Mouse (Mus musculus): ENCODE data around the gene Neu3. TPM values are rescaled to one million over a fixed set of nuclear protein-coding genes. Genes with fewer than 3 reads are reported as not detected.

Neu3 gene
- total and polyA plus RNA-seq, 2 experiments from 2014 or later, result 3.0 to 4.7 TPM

DNA sequence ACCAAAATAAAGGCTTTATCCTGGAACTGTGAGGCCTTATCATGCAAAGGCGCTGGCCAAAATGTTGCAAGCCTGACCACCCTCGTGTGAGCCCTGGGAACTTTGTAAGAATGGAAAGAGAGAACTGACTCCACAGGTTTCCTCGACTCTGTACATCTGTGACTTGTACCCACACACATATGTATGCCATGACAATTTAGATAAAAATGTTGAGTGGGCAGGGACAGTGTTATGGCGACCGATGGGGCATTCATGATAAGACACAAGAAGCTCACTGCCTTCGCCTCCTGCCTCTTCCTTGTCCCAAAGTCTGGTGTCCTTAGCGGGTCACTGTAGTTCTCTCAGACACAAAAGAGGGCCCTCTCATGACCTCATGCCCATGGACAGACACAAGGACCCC lies 29.1 kb downstream of the Neu3 start:
- Histone ChIP-seq H3K4me3 (ENCODE audit: low read depth, low read length) (no peak overlapping the region), H3K9me3 (replicated peaks; ENCODE audit: control insufficient read depth, low read length) (no peaks in the 10 kb centered on the region), H3K9ac (replicated peaks; ENCODE audit: low read depth, low read length) (no peak overlapping the region), H3K27ac (ENCODE audit: low read depth) (no peak overlapping the region), H3K4me2 (ENCODE audit: low read depth, low read length) (no peak overlapping the region), H3K36me3 (replicated peaks; ENCODE audit: control insufficient read depth, insufficient read depth, low read length) (no peaks in the 10 kb centered on the region), H3K4me1 (ENCODE audit: control insufficient read depth, insufficient read depth) (0 out of 2 replicates have a peak, but pooled peaks cover 9% of the 10 kb centered on the region), H3K27me3 (ENCODE audit: control insufficient read depth, insufficient read depth, low read length) (0 out of 2 replicates have a peak, but pooled peaks cover 5% of the 10 kb centered on the region)
- no peak for ATAC-seq (ENCODE audit: insufficient read depth, low read depth)
- 55% methylated on average over 7 of the region's 7 CpGs for WGBS
- no peak for DNase-seq (ENCODE audit: low spot score)
- TF ChIP-seq EP300 (IDR thresholded peaks at IDR 0.05; ENCODE audit: low read depth) (no peak), CTCF (IDR thresholded peaks at IDR 0.05; ENCODE audit: low read depth) (no peak)

DNA sequence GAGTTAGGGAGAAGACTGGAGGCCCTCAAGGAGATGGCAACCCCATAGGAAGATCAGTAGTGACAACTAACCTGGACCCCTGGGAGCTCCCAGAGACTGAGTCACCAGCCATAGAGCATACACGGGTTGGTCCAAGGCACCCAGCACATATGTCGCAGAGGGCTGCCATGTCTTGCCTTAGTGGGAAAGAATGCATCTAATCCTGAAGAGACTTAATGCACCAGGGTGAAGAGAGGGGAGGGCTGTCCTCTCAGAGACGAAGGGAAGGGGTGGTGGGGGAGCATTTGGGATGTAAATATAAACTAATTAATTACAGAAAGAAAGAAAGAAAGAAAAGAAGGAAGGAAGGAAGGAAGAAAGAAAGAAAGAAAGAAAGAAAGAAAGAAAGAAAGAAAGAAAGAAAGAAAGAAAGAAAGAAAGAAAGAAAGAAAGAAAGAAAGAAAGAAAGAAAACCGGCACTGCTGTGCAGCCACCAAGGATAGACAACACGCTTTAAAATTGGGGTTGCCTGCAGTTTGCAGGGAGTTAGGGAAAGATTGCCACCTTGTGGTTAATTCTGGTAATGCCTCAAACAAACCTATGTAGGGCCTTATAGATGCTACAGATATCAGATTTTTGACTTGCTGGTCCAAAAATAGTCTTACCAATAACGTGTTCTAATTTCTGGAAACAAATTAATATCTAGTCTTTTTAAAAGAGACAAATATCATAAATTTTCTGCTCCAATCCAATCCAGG lies 30.1 kb downstream of the Neu3 start:
- no peak overlapping the region for H3K27ac ChIP-seq (ENCODE audit: low read depth)
- H3K36me3 ChIP-seq (replicated peaks; ENCODE audit: control insufficient read depth, insufficient read depth, low read length), result no peaks in the 10 kb centered on the region
- TF ChIP-seq EP300 (IDR thresholded peaks at IDR 0.05; ENCODE audit: low read depth), result no peak
- peak; percentile 86 for TF ChIP-seq CTCF (IDR thresholded peaks at IDR 0.05; ENCODE audit: low read depth)
- H3K9ac ChIP-seq (replicated peaks; ENCODE audit: low read depth, low read length), result no peak overlapping the region
- H3K4me2 ChIP-seq (ENCODE audit: low read depth, low read length), result no peak overlapping the region
- ATAC-seq (ENCODE audit: insufficient read depth, low read depth) (0 out of 2 replicates have a peak, but pooled peaks have one; percentile 53), DNase-seq (ENCODE audit: low spot score) (peak; percentile 66)
- 29% methylated on average over 6 of the region's 6 CpGs for WGBS
- 0 out of 2 replicates have a peak, but pooled peaks cover 9% of the 10 kb centered on the region for H3K4me1 ChIP-seq (ENCODE audit: control insufficient read depth, insufficient read depth)
- H3K4me3 ChIP-seq (ENCODE audit: low read depth, low read length), result no peak overlapping the region
- H3K27me3 ChIP-seq (ENCODE audit: control insufficient read depth, insufficient read depth, low read length), result 0 out of 2 replicates have a peak, but pooled peaks cover 5% of the 10 kb centered on the region
- H3K9me3 ChIP-seq (replicated peaks; ENCODE audit: control insufficient read depth, low read length), result no peaks in the 10 kb centered on the region; the same call in 1 of the 2 replicates

DNA sequence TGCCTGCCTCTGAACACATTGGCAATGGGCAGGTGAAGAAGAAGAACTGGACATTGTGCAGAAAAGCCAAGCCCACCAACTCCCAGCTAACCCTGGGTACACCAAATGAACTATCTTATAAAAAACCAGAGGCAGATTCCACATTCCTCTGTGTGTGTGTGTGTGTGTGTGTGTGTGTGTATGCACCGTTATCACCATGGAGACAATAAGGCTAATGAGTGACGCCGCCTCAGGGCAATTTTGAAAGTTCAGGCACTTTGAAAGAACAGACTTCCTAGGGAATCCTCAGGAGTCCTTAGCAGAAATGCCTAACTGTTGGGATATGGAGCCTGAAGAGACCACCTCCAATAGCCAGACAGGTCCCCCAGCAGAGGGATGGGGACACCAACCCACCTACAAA lies 31.0 kb downstream of the Neu3 start:
- no peak overlapping the region for H3K9ac ChIP-seq (replicated peaks; ENCODE audit: low read depth, low read length)
- no peak for DNase-seq (ENCODE audit: low spot score)
- 0 out of 2 replicates have a peak, but pooled peaks cover 9% of the 10 kb centered on the region for H3K4me1 ChIP-seq (ENCODE audit: control insufficient read depth, insufficient read depth)
- H3K36me3 ChIP-seq (replicated peaks; ENCODE audit: control insufficient read depth, insufficient read depth, low read length), result no peaks in the 10 kb centered on the region
- H3K4me2 ChIP-seq (ENCODE audit: low read depth, low read length), result no peak overlapping the region
- no peak overlapping the region for H3K27ac ChIP-seq (ENCODE audit: low read depth)
- no peak for ATAC-seq (ENCODE audit: insufficient read depth, low read depth)
- no peaks in the 10 kb centered on the region; the same call in 1 of the 2 replicates for H3K9me3 ChIP-seq (replicated peaks; ENCODE audit: control insufficient read depth, low read length)
- TF ChIP-seq EP300 (IDR thresholded peaks at IDR 0.05; ENCODE audit: low read depth) (no peak), CTCF (IDR thresholded peaks at IDR 0.05; ENCODE audit: low read depth) (no peak)
- 80% methylated on average over 3 of the region's 3 CpGs for WGBS
- H3K4me3 ChIP-seq (ENCODE audit: low read depth, low read length), result no peak overlapping the region
- 0 out of 2 replicates have a peak, but pooled peaks cover 5% of the 10 kb centered on the region for H3K27me3 ChIP-seq (ENCODE audit: control insufficient read depth, insufficient read depth, low read length)

DNA sequence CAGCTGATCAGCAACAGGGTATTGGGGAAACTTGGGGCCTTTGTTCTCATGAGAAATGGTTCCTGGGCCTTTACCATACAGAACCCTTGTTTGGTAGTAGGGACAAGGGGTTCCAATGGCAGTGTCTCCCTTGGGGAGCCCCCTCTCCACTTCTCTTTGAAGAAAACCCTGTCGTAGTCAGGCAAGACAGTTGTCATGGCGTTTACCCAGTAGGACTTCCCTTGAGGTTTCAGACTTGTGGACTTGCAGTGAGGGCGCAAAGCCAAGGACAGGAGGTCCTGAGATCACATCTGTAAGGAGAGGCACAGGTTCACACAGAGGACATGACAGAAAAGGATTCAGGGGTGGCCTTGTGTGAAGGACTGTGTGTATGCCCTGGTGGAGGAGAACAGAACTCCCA lies 31.7 kb downstream of the Neu3 start:
- WGBS, result 86% methylated on average over 3 of the region's 3 CpGs
- H3K4me3 ChIP-seq (ENCODE audit: low read depth, low read length), result no peak overlapping the region
- no peak overlapping the region for H3K4me2 ChIP-seq (ENCODE audit: low read depth, low read length)
- ATAC-seq (ENCODE audit: insufficient read depth, low read depth) (no peak), DNase-seq (ENCODE audit: low spot score) (no peak)
- 0 out of 2 replicates have a peak, but pooled peaks cover 9% of the 10 kb centered on the region for H3K4me1 ChIP-seq (ENCODE audit: control insufficient read depth, insufficient read depth)
- 0 out of 2 replicates have a peak, but pooled peaks cover 5% of the 10 kb centered on the region for H3K27me3 ChIP-seq (ENCODE audit: control insufficient read depth, insufficient read depth, low read length)
- no peaks in the 10 kb centered on the region; the same call in 1 of the 2 replicates for H3K9me3 ChIP-seq (replicated peaks; ENCODE audit: control insufficient read depth, low read length)
- no peaks in the 10 kb centered on the region for H3K36me3 ChIP-seq (replicated peaks; ENCODE audit: control insufficient read depth, insufficient read depth, low read length)
- no peak overlapping the region for H3K9ac ChIP-seq (replicated peaks; ENCODE audit: low read depth, low read length)
- no peak overlapping the region for H3K27ac ChIP-seq (ENCODE audit: low read depth)
- TF ChIP-seq EP300 (IDR thresholded peaks at IDR 0.05; ENCODE audit: low read depth), result no peak
- TF ChIP-seq CTCF (IDR thresholded peaks at IDR 0.05; ENCODE audit: low read depth), result no peak

DNA sequence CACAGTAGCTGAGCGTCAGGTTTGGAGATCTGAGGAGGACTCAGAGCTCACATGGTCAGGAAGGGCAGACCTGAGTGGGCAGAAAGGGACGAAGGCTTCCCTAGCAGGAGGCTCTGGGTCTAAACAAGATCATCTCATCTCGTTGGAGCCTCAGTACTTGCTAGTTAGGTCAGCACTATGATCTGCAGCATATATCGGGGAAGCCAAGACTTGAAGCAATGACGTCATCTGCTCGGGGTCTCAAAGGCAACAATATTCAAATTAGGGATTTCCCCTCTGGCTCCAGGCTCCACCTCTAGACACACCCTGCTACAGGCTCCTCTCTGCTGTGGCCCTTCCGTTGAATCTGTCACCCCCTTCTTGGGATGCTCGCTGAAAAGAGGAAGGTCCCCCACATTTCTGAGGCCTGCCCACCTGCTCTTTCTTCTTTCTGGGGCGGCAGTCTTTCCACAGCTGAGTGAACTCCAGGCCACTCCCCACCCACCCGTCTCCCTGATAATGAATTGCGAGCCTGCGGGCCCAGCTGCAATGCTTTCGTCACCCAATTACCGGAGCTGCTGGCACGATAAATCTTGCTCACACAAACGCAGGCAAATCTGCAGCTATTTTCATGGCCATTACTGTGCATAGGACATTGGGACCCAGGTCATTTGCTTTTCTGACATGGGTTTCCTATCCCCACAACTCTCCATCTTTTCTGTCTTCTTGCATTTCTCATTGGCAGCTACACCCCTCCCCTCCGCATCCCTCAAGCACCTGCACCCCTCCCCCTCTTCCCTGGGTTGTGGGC lies 32.8 kb downstream of the Neu3 start:
- no peak overlapping the region for H3K27ac ChIP-seq (ENCODE audit: low read depth)
- 0 out of 2 replicates have a peak, but pooled peaks cover 9% of the 10 kb centered on the region for H3K4me1 ChIP-seq (ENCODE audit: control insufficient read depth, insufficient read depth)
- no peak overlapping the region for H3K9ac ChIP-seq (replicated peaks; ENCODE audit: low read depth, low read length)
- no peaks in the 10 kb centered on the region; the same call in 1 of the 2 replicates for H3K9me3 ChIP-seq (replicated peaks; ENCODE audit: control insufficient read depth, low read length)
- ATAC-seq (ENCODE audit: insufficient read depth, low read depth), result 0 out of 2 replicates have a peak, but pooled peaks have one; percentile 24
- H3K4me3 ChIP-seq (ENCODE audit: low read depth, low read length), result no peak overlapping the region
- 0 out of 2 replicates have a peak, but pooled peaks cover 5% of the 10 kb centered on the region for H3K27me3 ChIP-seq (ENCODE audit: control insufficient read depth, insufficient read depth, low read length)
- peak overlapping the region; percentile 39; the same call in 1 of the 2 replicates for H3K4me2 ChIP-seq (ENCODE audit: low read depth, low read length)
- no peaks in the 10 kb centered on the region for H3K36me3 ChIP-seq (replicated peaks; ENCODE audit: control insufficient read depth, insufficient read depth, low read length)
- 16% methylated on average over 17 of the region's 17 CpGs for WGBS
- no peak for TF ChIP-seq EP300 (IDR thresholded peaks at IDR 0.05; ENCODE audit: low read depth)
- no peak for TF ChIP-seq CTCF (IDR thresholded peaks at IDR 0.05; ENCODE audit: low read depth)
- DNase-seq (ENCODE audit: low spot score), result no peak
